Mouse (Mus musculus) stomach, embryonic 16.5 days (tissue): ENCODE measurements around the gene 2310061I04Rik. TPM values are rescaled to one million over a fixed set of nuclear protein-coding genes. Genes with fewer than 3 reads are reported as not detected.

Experiments used
- ATAC-seq: fragments of 200-750 bp; cut with Nextera tagmentation; 2 replicates; pipeline ENCODE4 v1.8.0; 2017; ENCODE audit warnings: moderate number of reproducible peaks, moderate TSS enrichment; ENCODE audit not compliant: insufficient read depth, low FRiP score
- H3K27ac ChIP-seq: fragments of 300-500 bp; sonication (generic); 2 replicates; pipeline ENCODE4 v1.5.1; 2014; ENCODE audit warnings: low read length
- H3K27me3 ChIP-seq: fragments of 300-500 bp; sonication (generic); 2 replicates; pipeline ENCODE4 v1.6.1; 2014; ENCODE audit warnings: low read length, control low read depth, mixed read lengths; ENCODE audit not compliant: control insufficient read depth, insufficient read depth
- H3K36me3 ChIP-seq: fragments of 300-500 bp; sonication (generic); 2 replicates; pipeline ENCODE4 v1.6.1; 2014; ENCODE audit warnings: low read length; ENCODE audit not compliant: control insufficient read depth, insufficient read depth
- H3K4me1 ChIP-seq: fragments of 300-500 bp; sonication (generic); 2 replicates; pipeline ENCODE4 v1.6.1; 2014; ENCODE audit warnings: low read length, control low read depth, mixed read lengths; ENCODE audit not compliant: control insufficient read depth, insufficient read depth
- H3K4me2 ChIP-seq: fragments of 300-500 bp; sonication (generic); 2 replicates; pipeline ENCODE4 v1.6.1; 2014; ENCODE audit warnings: low read depth, low read length, mixed read lengths
- H3K4me3 ChIP-seq: fragments of 300-500 bp; sonication (generic); replicated peaks from 2 replicates; pipeline ENCODE4 v1.5.1; 2014; ENCODE audit warnings: mild to moderate bottlenecking, low read length
- H3K9ac ChIP-seq: fragments of 300-500 bp; sonication (generic); 2 replicates; pipeline ENCODE4 v1.6.1; 2014; ENCODE audit warnings: low read length
- H3K9me3 ChIP-seq: fragments of 300-500 bp; sonication (generic); replicated peaks from 2 replicates; pipeline ENCODE4 v1.6.1; 2016; ENCODE audit warnings: low read length, control low read depth; ENCODE audit not compliant: control insufficient read depth
- WGBS: fragments of 180-500 bp; shearing (Covaris S2); extraction: QIAGEN DNeasy Blood & Tissue Kit; methylation state at CpG from one replicate; pipeline ENCODE4 v1.1.7; 2014; 5-methylcytosine and 5-hydroxymethylcytosine counted together
- polyA plus RNA-seq: library from polyadenylated mRNA; unstranded; fragments of >200 nt; fragmentation: Nextera tagmentation; extraction: Ambion mirVana; gene quantifications from 2 replicates; pipeline ENCODE4 v1.2.1, GENCODE M21; 2015

2310061I04Rik gene
- polyA plus RNA-seq, 1 experiment from 2014 or later: 19.1 TPM

DNA sequence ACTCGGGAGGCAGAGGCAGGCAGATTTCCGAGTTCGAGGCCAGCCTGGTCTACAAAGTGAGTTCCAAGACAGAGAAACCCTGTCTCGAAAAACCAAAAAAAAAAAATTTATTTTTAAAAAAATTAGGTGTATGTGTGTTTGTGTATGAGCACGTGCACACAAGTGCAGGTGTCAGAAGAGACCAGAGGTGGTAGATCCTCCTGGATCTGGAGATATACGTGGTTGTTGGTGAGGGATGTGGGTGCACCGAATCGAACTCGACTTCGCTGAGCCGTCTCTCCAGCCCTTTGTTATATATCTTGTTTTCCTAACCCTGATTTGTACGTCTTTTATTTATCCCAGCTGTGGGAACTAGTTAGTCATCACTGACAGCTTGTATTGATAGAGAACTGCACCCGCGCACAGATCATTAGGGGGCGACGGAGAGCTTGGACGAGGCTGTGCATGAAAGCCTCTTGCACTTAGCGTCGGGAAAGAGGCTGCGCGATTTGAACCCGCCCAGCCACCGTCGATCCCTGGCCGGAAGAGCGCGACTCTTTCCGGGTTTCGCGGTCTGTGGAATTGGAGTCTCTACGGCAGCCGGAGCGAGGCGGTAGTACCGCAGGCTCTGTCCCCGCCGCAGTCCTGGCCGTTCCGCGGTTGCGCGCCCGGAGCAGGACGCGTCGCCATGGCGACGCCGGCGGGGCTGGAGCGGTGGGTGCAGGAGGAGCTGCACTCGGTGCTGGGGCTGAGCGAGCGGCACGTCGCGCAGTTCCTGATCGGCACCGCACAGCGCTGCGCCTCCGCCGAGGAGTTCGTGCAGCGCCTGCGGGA, 17.8 kb downstream of the 2310061I04Rik start, which contains the start of gene Dhx16:
Gene Dhx16, plus strand, starts transcription at position 575 of the 813 bp plus-strand sequence.
- WGBS: 5% methylated on average over 66 of the region's 66 CpGs
- H3K27ac ChIP-seq: peak within 1 kb of the TSS; percentile 66; the same call in 1 of the 2 replicates
- ATAC-seq: peak; percentile 92
- peak within 1 kb of the TSS; percentile 67 for H3K4me2 ChIP-seq
- H3K9ac ChIP-seq: peak within 1 kb of the TSS; percentile 88
- peaks cover 7% of the 10 kb centered on the region for H3K4me1 ChIP-seq
- H3K9me3 ChIP-seq: no peaks in the 10 kb centered on the region
- no peaks in the 10 kb centered on the region for H3K27me3 ChIP-seq
- peak within 1 kb of the TSS; percentile 94 for H3K4me3 ChIP-seq
- no peaks in the 10 kb centered on the region for H3K36me3 ChIP-seq

DNA sequence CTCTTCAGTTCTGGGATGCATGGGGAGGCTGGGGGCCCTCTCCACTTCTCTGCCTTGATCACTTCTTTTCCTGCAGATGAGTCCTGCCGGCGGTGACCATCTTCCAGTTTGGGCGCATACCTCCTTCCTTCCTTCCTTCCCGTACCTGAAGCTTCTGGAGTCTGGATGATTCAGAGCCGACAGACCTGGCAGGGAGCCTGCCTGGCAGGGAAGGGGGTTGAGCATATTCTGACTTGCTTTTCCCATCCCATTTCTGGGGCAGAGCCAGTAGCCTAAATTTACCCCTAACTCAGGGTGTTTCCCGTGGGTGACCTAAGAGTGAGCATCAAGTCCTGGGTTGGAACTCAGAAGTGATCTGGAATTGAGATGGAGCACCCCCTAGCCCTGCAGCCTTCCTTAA, 22.5 kb downstream of the 2310061I04Rik start:
- H3K4me1 ChIP-seq: peaks cover 23% of the 10 kb centered on the region

DNA sequence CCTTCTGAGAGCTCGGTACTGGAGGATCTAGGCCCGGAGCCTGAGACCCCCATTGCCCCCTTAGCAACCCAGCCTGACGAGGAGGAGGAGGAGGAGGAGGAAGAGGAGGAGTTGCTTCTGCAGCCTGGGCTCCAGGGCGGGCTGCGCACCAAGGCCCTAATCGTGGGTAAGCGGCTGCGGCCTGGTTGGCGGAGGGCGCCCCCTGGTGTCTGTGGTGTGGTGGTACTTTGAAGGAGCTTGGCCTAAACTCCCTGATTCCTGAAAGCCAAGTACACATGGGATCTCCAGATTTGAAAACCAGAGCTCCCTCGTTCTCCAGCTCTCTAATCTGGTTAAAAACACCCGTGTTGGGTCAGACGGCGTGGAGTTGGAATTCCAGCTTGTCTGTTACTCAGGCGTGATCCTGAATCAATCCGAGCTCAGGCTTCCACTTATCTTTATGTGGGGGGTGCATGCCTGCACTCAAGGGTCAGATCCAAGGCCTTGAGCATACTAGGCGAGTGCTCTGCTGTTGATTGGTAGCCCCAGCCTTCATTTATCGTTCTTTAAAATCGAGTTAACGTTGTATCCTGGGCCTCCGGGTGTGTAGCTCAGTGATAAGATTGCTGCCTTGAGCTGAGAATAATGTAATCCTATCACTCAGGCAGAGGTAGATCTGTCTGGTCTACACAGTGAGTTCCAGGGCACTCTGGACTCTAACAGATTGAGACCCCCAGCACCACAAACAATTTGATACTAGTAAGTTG, 23.3 kb downstream of the 2310061I04Rik start:
- H3K4me2 ChIP-seq: 0 out of 2 replicates have a peak overlapping the region, but pooled peaks have one; percentile 16
- WGBS: 24% methylated on average over 21 of the region's 21 CpGs
- peaks cover 5% of the 10 kb centered on the region; the same call in 1 of the 2 replicates for H3K9me3 ChIP-seq
- no peak overlapping the region for H3K4me3 ChIP-seq
- no peak overlapping the region for H3K27ac ChIP-seq
- no peak overlapping the region for H3K9ac ChIP-seq
- 0 out of 2 replicates have a peak, but pooled peaks have one; percentile 31 for ATAC-seq
- H3K4me1 ChIP-seq: peaks cover 30% of the 10 kb centered on the region
- H3K36me3 ChIP-seq: peaks cover 6% of the 10 kb centered on the region; the same call in 1 of the 2 replicates
- no peaks in the 10 kb centered on the region for H3K27me3 ChIP-seq

More for the DNA sequence above, 22.5 kb downstream of the 2310061I04Rik start:
- Histone ChIP-seq H3K9me3 (peaks cover 5% of the 10 kb centered on the region; the same call in 1 of the 2 replicates), H3K27me3 (no peaks in the 10 kb centered on the region), H3K9ac (no peak overlapping the region), H3K27ac (no peak overlapping the region), H3K4me2 (no peak overlapping the region), H3K4me3 (no peak overlapping the region), H3K36me3 (peaks cover 6% of the 10 kb centered on the region; the same call in 1 of the 2 replicates)
- ATAC-seq: no peak
- 86% methylated on average over 6 of the region's 6 CpGs for WGBS

DNA sequence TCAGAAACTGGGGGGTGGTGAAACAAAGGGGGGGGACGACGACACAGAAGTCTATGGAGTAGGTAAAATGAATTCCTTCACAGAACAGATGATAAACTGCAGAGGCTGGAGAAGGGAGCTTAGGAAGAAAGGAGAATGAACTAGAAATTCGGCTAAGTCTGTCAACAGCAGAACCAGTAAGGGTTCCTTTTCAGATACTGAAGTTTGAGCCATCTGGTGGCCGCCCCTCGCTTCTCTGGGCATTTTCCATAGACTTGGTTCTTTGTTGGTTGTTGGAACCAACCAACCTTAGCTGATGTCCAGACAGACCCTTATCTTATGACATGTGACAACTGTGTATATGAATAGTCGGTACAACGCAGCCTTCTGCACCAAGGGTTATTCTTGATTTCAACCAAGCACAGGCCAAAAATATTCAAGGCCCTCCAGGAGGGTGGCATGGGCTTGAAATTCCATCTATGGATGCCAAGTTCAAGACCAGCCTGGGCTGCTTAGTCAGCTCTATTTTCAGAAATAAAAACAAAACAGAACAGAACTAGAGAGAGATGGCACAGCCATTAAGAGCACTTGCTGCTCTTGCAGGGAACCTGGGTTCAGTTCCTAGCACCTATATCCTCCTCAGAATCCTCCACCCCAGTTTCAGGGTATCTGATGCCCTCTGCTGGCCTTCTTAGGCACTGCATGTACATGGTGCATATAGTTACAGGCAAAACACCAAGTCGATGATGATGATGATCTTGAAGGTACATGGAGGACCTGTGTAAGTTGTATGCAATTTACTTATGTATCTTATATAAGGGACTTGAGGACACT, 26.1 kb downstream of the 2310061I04Rik start:
- WGBS: 71% methylated on average over 8 of the region's 8 CpGs
- Histone ChIP-seq H3K9me3 (peaks cover 5% of the 10 kb centered on the region; the same call in 1 of the 2 replicates), H3K4me3 (peak overlapping the region; percentile 74), H3K4me2 (peak overlapping the region; percentile 90), H3K4me1 (peaks cover 47% of the 10 kb centered on the region), H3K36me3 (peaks cover 6% of the 10 kb centered on the region; the same call in 1 of the 2 replicates), H3K27me3 (no peaks in the 10 kb centered on the region), H3K27ac (peak overlapping the region; percentile 99), H3K9ac (peak overlapping the region; percentile 85; the same call in 1 of the 2 replicates)
- no peak for ATAC-seq

DNA sequence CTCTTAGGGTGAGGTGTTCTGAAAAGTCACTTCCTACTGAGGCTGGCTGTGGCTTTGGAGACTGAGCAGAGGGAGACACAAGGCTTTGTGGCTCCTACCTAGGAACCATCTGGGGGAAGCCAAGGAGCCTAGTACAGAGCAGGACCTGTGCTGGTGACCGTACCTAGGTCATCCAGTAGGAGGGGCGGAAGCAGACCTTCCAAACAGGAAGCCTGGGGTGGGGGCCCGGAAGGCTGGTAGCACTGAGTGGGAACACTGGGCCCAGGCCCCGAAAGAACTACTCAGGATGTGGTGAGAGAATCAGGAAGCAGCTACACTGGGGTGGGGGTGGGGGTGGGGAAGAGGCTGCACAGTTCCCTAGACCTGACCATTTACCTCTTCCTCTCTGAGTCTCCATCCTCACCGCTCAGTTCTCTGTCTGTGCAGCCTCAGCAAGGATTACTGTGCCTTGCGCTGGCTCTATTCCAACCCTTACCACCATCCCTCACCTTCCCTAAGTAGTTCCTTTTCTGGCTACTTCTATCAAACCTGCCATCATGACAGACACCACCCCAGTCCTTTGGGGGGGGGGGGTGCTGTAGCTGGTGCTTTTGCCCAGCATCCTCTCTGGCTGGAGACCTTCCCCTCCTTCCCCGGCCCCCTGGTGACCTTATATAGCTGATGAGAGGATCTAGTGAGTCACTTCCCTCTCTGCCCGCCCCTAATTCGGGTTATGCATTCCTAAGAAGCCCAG, 26.9 kb downstream of the 2310061I04Rik start:
- peak; percentile 23; the same call in 1 of the 2 replicates for ATAC-seq
- H3K36me3 ChIP-seq: peaks cover 6% of the 10 kb centered on the region; the same call in 1 of the 2 replicates
- peaks cover 47% of the 10 kb centered on the region for H3K4me1 ChIP-seq
- H3K4me2 ChIP-seq: peak overlapping the region; percentile 90
- peak overlapping the region; percentile 85 for H3K9ac ChIP-seq
- H3K27me3 ChIP-seq: no peaks in the 10 kb centered on the region
- H3K27ac ChIP-seq: peak overlapping the region; percentile 99
- H3K9me3 ChIP-seq: peaks cover 5% of the 10 kb centered on the region; the same call in 1 of the 2 replicates
- peak overlapping the region; percentile 74 for H3K4me3 ChIP-seq
- WGBS: 46% methylated on average over 9 of the region's 9 CpGs

DNA sequence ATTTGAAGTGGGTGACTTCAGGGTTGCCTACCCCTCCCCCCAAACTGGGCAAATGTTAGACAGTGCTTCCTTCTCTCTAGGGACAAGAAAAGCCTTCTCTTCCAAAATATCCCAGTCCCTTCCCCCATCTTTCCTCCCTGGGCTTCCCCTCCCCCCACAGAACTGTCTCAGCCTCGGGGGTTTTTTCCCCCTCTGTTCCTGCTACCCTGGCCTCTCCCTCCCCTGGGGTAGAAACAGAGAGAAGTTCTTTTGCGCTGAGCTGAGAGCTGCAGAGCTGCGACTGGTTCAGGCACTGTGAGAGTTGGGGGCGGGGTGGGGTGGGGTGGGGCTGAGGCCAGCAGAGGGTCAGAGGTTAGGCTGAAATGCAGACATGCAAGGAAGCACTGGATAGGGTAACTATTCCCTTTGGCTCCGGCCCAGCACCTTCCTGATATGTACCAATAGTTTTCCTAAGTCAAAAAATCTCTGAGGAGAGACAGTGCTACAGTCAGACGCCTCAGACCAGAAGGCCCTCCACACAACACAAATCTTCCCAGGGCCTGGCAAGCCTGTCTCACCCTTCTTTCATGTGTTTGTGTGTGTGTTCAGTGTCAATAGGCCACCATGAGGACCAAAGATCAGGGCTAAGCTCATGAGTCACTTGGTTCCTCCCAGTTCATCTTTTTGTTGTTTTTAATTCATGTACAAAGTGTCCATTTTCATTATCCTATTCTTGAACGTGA, 27.7 kb downstream of the 2310061I04Rik start:
- peak overlapping the region; percentile 99 for H3K27ac ChIP-seq
- H3K9ac ChIP-seq: peak overlapping the region; percentile 85
- no peak for ATAC-seq
- H3K4me2 ChIP-seq: peak overlapping the region; percentile 90
- WGBS: 2% methylated on average over 7 of the region's 7 CpGs
- peaks cover 5% of the 10 kb centered on the region; the same call in 1 of the 2 replicates for H3K9me3 ChIP-seq
- H3K4me1 ChIP-seq: peaks cover 54% of the 10 kb centered on the region
- peaks cover 6% of the 10 kb centered on the region; the same call in 1 of the 2 replicates for H3K36me3 ChIP-seq
- peak overlapping the region; percentile 74 for H3K4me3 ChIP-seq
- H3K27me3 ChIP-seq: no peaks in the 10 kb centered on the region

DNA sequence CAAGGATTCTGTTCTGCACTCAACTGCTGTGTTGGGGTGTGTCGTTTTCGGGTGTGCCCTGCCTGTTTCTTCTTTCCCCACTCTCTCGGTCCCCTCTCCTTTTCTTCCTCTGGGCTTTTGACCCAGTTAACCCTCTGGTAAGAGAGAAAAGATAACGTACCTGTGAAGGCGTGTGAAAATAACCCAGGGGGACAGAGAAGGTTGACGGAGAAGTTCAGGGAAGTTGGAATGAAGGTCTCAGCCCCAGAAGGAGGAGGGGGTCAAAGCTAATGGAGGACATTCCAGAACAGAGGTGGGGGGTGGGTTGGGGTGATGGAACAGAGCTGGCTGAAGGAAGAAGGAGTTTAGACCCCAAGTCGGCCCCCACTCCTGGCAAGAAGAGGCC, 28.3 kb downstream of the 2310061I04Rik start:
- WGBS: 4% methylated on average over 7 of the region's 7 CpGs
- H3K4me1 ChIP-seq: peaks cover 54% of the 10 kb centered on the region

More for the DNA sequence above, 28.3 kb downstream of the 2310061I04Rik start:
- peak overlapping the region; percentile 90 for H3K4me2 ChIP-seq
- peaks cover 6% of the 10 kb centered on the region; the same call in 1 of the 2 replicates for H3K36me3 ChIP-seq
- H3K4me3 ChIP-seq: peak overlapping the region; percentile 74
- ATAC-seq: no peak
- no peaks in the 10 kb centered on the region for H3K27me3 ChIP-seq
- peak overlapping the region; percentile 99 for H3K27ac ChIP-seq
- H3K9ac ChIP-seq: peak overlapping the region; percentile 85
- H3K9me3 ChIP-seq: peaks cover 5% of the 10 kb centered on the region; the same call in 1 of the 2 replicates
